Mouse (Mus musculus) C2C12 (cell line): ENCODE results near the gene Zbtb12. TPM values are rescaled to one million over a fixed set of nuclear protein-coding genes. Genes with fewer than 3 reads are reported as not detected.

ENCODE experiments used
- H3K27me3 ChIP-seq: one replicate; pipeline ENCODE4 v1.6.1; 2011; ENCODE audit not compliant: control insufficient read depth, insufficient read depth, insufficient read length
- H3K36me3 ChIP-seq: one replicate; pipeline ENCODE4 v1.6.1; 2011; ENCODE audit not compliant: control insufficient read depth, insufficient read depth
- H3K4me3 ChIP-seq: one replicate; pipeline ENCODE4 v1.5.1; 2011; ENCODE audit warnings: mild to moderate bottlenecking, control low read depth; ENCODE audit not compliant: poor library complexity, insufficient read depth, severe bottlenecking
- H3K79me2 ChIP-seq: one replicate; pipeline ENCODE4 v1.6.1; 2011; ENCODE audit not compliant: control insufficient read depth, insufficient read depth
- H3K79me3 ChIP-seq: one replicate; pipeline ENCODE4 v1.6.1; 2011; ENCODE audit warnings: low read depth, control low read depth
- H3ac ChIP-seq: one replicate; pipeline ENCODE3; 2011; ENCODE audit warnings: low read depth; ENCODE audit not compliant: control insufficient read depth, insufficient read length
- CEBPB ChIP-seq: IDR thresholded peaks from one replicate; pipeline ENCODE4 v1.6.1; 2011; ENCODE audit warnings: low read depth, mild to moderate bottlenecking, control low read depth, moderate library complexity
- CTCF ChIP-seq: IDR thresholded peaks from one replicate; pipeline ENCODE4 v1.5.1; 2011; ENCODE audit not compliant: control insufficient read depth, insufficient read depth, insufficient read length
- FOSL1 ChIP-seq: IDR thresholded peaks from one replicate; pipeline ENCODE4 v1.8.0; 2011; ENCODE audit warnings: mild to moderate bottlenecking, low read length; ENCODE audit not compliant: poor library complexity, insufficient read depth, severe bottlenecking
- MAX ChIP-seq: IDR thresholded peaks from one replicate; pipeline ENCODE4 v1.6.1; 2011; ENCODE audit warnings: mild to moderate bottlenecking, control low read depth
- MYOG ChIP-seq: IDR thresholded peaks from one replicate; pipeline ENCODE4 v1.6.1; 2011; ENCODE audit not compliant: control insufficient read depth, insufficient read length; ENCODE audit errors: extremely low read depth
- USF1 ChIP-seq: IDR thresholded peaks from one replicate; pipeline ENCODE4 v1.6.1; 2011; ENCODE audit warnings: low read depth, mild to moderate bottlenecking, control low read depth, moderate library complexity
- microRNA-seq: library from miRNA; unstranded; fragments of <30 nt; microRNA quantifications from one replicate; pipeline ENCODE4, GENCODE M21; 2019; ENCODE audit warnings: borderline microRNAs expressed
- polyA plus RNA-seq: library from polyadenylated mRNA; unstranded; fragments of >200 nt; fragmentation: generic; extraction: Trizol; gene quantifications from one replicate; pipeline ENCODE4 v1.2.1, GENCODE M21; 2012; ENCODE audit warnings: missing spikeins

The Zbtb12 gene
- polyA plus RNA-seq, 1 experiment = 15.2 TPM

- TF ChIP-seq MAX = no peak
- peak; percentile 45 for TF ChIP-seq USF1
- no peak for TF ChIP-seq CTCF
- no peak for TF ChIP-seq MYOG
- no peaks in the 10 kb centered on the region for H3K27me3 ChIP-seq
- H3ac ChIP-seq = peak overlapping the region; percentile 22
- no peaks in the 10 kb centered on the region for H3K79me2 ChIP-seq
- H3K4me3 ChIP-seq = no peak overlapping the region
- H3K79me3 ChIP-seq = no peaks in the 10 kb centered on the region
- no peaks in the 10 kb centered on the region for H3K36me3 ChIP-seq
These were observed 64.0 kb downstream of the Zbtb12 start for GRCm38 (mm10) chr17:34943128-34943815.

GRCm38 (mm10) chr17:34944362-34944761 is 65.1 kb downstream of the Zbtb12 start:
- Histone ChIP-seq H3K79me3 (no peaks in the 10 kb centered on the region), H3ac (no peak overlapping the region), H3K4me3 (no peak overlapping the region), H3K27me3 (no peaks in the 10 kb centered on the region), H3K36me3 (peaks cover 2% of the 10 kb centered on the region), H3K79me2 (no peaks in the 10 kb centered on the region)
- TF ChIP-seq FOSL1 (no peak), CEBPB (no peak)

Small RNA genes within 50 kb of the gene (microRNA-seq; reads per million reads assigned to microRNA genes)
- not detected for gene Mir6970
- gene Mir6971 = 1.5 reads per million, percentile 33 among the genes with 10 or more reads in this experiment
- not detected for gene Mir6972

Other genes starting within 250 kb of the Zbtb12 start
- gene Prrt1, start 249.9 kb upstream of the Zbtb12 start, polyA plus RNA-seq = not detected
- gene Fkbpl, start 234.7 kb upstream of the Zbtb12 start, polyA plus RNA-seq = 9.9 TPM
- 38.3 TPM for gene Atf6b, start 232.3 kb upstream of the Zbtb12 start, polyA plus RNA-seq
- 0.02 TPM for gene Tnxb, start 208.9 kb upstream of the Zbtb12 start, polyA plus RNA-seq
- gene C4b, start 135.6 kb upstream of the Zbtb12 start, polyA plus RNA-seq = not detected
- gene Cyp21a1, start 74.9 kb upstream of the Zbtb12 start, polyA plus RNA-seq = not detected
- 35.9 TPM for gene Stk19, start 42.5 kb upstream of the Zbtb12 start, polyA plus RNA-seq
- 27.2 TPM for gene Dxo, start 42.5 kb upstream of the Zbtb12 start, polyA plus RNA-seq
- 28.1 TPM for gene Skiv2l, start 29.3 kb upstream of the Zbtb12 start, polyA plus RNA-seq
- 75.1 TPM for gene Nelfe, start 29.1 kb upstream of the Zbtb12 start, polyA plus RNA-seq
- gene Cfb, start 17.0 kb upstream of the Zbtb12 start, polyA plus RNA-seq = 0.28 TPM
- not detected for gene Gm20547, start 2.6 kb downstream of the Zbtb12 start, polyA plus RNA-seq
- 0.32 TPM for gene C2, start 18.8 kb downstream of the Zbtb12 start, polyA plus RNA-seq
- 106 TPM for gene Ehmt2, start 19.0 kb downstream of the Zbtb12 start, polyA plus RNA-seq
- gene Slc44a4, start 35.0 kb downstream of the Zbtb12 start, polyA plus RNA-seq = 0.06 TPM
- 11.7 TPM for gene Neu1, start 51.8 kb downstream of the Zbtb12 start, polyA plus RNA-seq
- gene Hspa1b, start 79.8 kb downstream of the Zbtb12 start, polyA plus RNA-seq = 22.6 TPM
- gene Gm20481, start 90.4 kb downstream of the Zbtb12 start, polyA plus RNA-seq = not detected
- gene Hspa1a, start 92.7 kb downstream of the Zbtb12 start, polyA plus RNA-seq = 1.8 TPM
- gene Hspa1l, start 93.2 kb downstream of the Zbtb12 start, polyA plus RNA-seq = 0.99 TPM
- gene Lsm2, start 102.4 kb downstream of the Zbtb12 start, polyA plus RNA-seq = 133 TPM
- 214 TPM for gene Vars, start 121.5 kb downstream of the Zbtb12 start, polyA plus RNA-seq
- gene Vwa7, start 137.1 kb downstream of the Zbtb12 start, polyA plus RNA-seq = 0.07 TPM
- 0.23 TPM for gene Sapcd1, start 148.5 kb downstream of the Zbtb12 start, polyA plus RNA-seq
- 0.76 TPM for gene Msh5, start 167.3 kb downstream of the Zbtb12 start, polyA plus RNA-seq
- gene Clic1, start 170.5 kb downstream of the Zbtb12 start, polyA plus RNA-seq = 509 TPM
- gene Ddah2, start 179.6 kb downstream of the Zbtb12 start, polyA plus RNA-seq = 129 TPM
- 0.12 TPM for gene Ly6g6c, start 185.9 kb downstream of the Zbtb12 start, polyA plus RNA-seq
- 0.04 TPM for gene Mpig6b, start 186.7 kb downstream of the Zbtb12 start, polyA plus RNA-seq
- not detected for gene Ly6g6e, start 197.4 kb downstream of the Zbtb12 start, polyA plus RNA-seq
- not detected for gene Ly6g6d, start 198.6 kb downstream of the Zbtb12 start, polyA plus RNA-seq
- not detected for gene Ly6g6f, start 206.1 kb downstream of the Zbtb12 start, polyA plus RNA-seq
- 54.0 TPM for gene Abhd16a, start 209.8 kb downstream of the Zbtb12 start, polyA plus RNA-seq
- not detected for gene Ly6g5c, start 228.8 kb downstream of the Zbtb12 start, polyA plus RNA-seq
- 0.28 TPM for gene Ly6g5b, start 235.9 kb downstream of the Zbtb12 start, polyA plus RNA-seq
- 25.8 TPM for gene Gpank1, start 242.0 kb downstream of the Zbtb12 start, polyA plus RNA-seq
- 300 TPM for gene Csnk2b, start 242.6 kb downstream of the Zbtb12 start, polyA plus RNA-seq
- 13.0 TPM for gene D17H6S53E, start 246.9 kb downstream of the Zbtb12 start, polyA plus RNA-seq